8 mouse cellular contexts compared by ENCODE assay signal in genomic region chr1:69686741-69687075, GRCm38 (mm10). TPM values are rescaled to one million over a fixed set of nuclear protein-coding genes. Genes with fewer than 3 reads are reported as not detected.
A peak's percentile ranks its signal among the peaks of the same experiment; 100 is the strongest.
DNase-seq lines count a peak whose midpoint lies in the region; ATAC-seq and TF ChIP-seq lines count a peak whose summit lies in the region.

No protein-coding gene starts in this region.

- 0% methylated on average over 6 of the region's 6 CpGs for WGBS in lung, adult 2 months
- WGBS in intestine, postnatal 0 days = under 1% methylated on average over 6 of the region's 6 CpGs
- WGBS in neural tube, embryonic 13.5 days = 0% methylated on average over 6 of the region's 6 CpGs

- H3K9ac ChIP-seq in intestine, postnatal 0 days (ENCODE audit: low read depth, low read length) = peak overlapping the region; percentile 58
- peak overlapping the region; percentile 81 for H3K9ac ChIP-seq in neural tube, embryonic 13.5 days

- H3K4me2 ChIP-seq in intestine, postnatal 0 days (replicated peaks; ENCODE audit: low read depth) = peak overlapping the region; percentile 81
- peak overlapping the region; percentile 76 for H3K4me2 ChIP-seq in neural tube, embryonic 13.5 days

- no peaks in the 10 kb centered on the region for H3K36me3 ChIP-seq in intestine, postnatal 0 days (ENCODE audit: control insufficient read depth, insufficient read depth)
- no peaks in the 10 kb centered on the region for H3K36me3 ChIP-seq in neural tube, embryonic 13.5 days

- no peaks in the 10 kb centered on the region for H3K9me3 ChIP-seq in intestine, postnatal 0 days (ENCODE audit: control insufficient read depth)
- H3K9me3 ChIP-seq in neural tube, embryonic 13.5 days = no peaks in the 10 kb centered on the region

- 0 out of 2 replicates have a peak, but pooled peaks have one; percentile 5 for ATAC-seq in intestine, postnatal 0 days
- peak; percentile 21 for ATAC-seq in neural tube, embryonic 13.5 days (ENCODE audit: low read depth)

- peaks cover 2% of the 10 kb centered on the region for H3K4me1 ChIP-seq in lung, adult 2 months (ENCODE audit: control insufficient read depth, insufficient read depth, low read length)
- H3K4me1 ChIP-seq in embryonic fibroblast, embryonic 13.5 days (ENCODE audit: control insufficient read depth, insufficient read depth, low read length) = peaks cover 5% of the 10 kb centered on the region
- H3K4me1 ChIP-seq in intestine, postnatal 0 days (replicated peaks; ENCODE audit: control insufficient read depth, insufficient read depth, low read length) = no peaks in the 10 kb centered on the region
- peaks cover 31% of the 10 kb centered on the region for H3K4me1 ChIP-seq in neural tube, embryonic 13.5 days (replicated peaks)

- peak overlapping the region; percentile 96 for H3K27ac ChIP-seq in embryonic fibroblast, embryonic 13.5 days (ENCODE audit: insufficient read depth, low read length)
- peak overlapping the region; percentile 74 for H3K27ac ChIP-seq in intestine, postnatal 0 days (ENCODE audit: low read depth, low read length)
- peak overlapping the region; percentile 90 for H3K27ac ChIP-seq in neural tube, embryonic 13.5 days (replicated peaks)

- DNase-seq in lung, adult 2 months = no peak
- no peak for DNase-seq in lung, postnatal 25 days (ENCODE audit: low spot score)
- DNase-seq in urinary bladder, postnatal 25 days (ENCODE audit: low spot score) = no peak
- no peak for DNase-seq in thymus, postnatal 0 days (ENCODE audit: low spot score)
- DNase-seq in kidney, postnatal 36 days = no peak

- TF ChIP-seq POLR2A in lung, adult 2 months (IDR thresholded peaks at IDR 0.05; ENCODE audit: borderline replicate concordance, extremely low read depth, low read depth, low read length) = no peak
- TF ChIP-seq POLR2A in embryonic fibroblast, embryonic 13.5 days (IDR thresholded peaks at IDR 0.05; ENCODE audit: low read depth, low read length) = no peak

- no peaks in the 10 kb centered on the region for H3K27me3 ChIP-seq in intestine, postnatal 0 days (replicated peaks; ENCODE audit: control insufficient read depth, insufficient read depth, low read length)
- H3K27me3 ChIP-seq in neural tube, embryonic 13.5 days = no peaks in the 10 kb centered on the region

- no peak for TF ChIP-seq CTCF in lung, adult 2 months (IDR thresholded peaks at IDR 0.05; ENCODE audit: insufficient read depth, low read length)
- no peak for TF ChIP-seq CTCF in embryonic fibroblast, embryonic 13.5 days (IDR thresholded peaks at IDR 0.05; ENCODE audit: borderline replicate concordance, insufficient read depth, low read length)
- no peak for TF ChIP-seq CTCF in intestine, postnatal 0 days (IDR thresholded peaks at IDR 0.05; ENCODE audit: low read depth)

- H3K4me3 ChIP-seq in lung, adult 2 months (replicated peaks; ENCODE audit: extremely low read depth, low read depth, low read length) = peak overlapping the region; percentile 73
- H3K4me3 ChIP-seq in embryonic fibroblast, embryonic 13.5 days (ENCODE audit: insufficient read depth, low read length) = peak overlapping the region; percentile 99
- peak overlapping the region; percentile 86 for H3K4me3 ChIP-seq in intestine, postnatal 0 days (ENCODE audit: low read depth, low read length)
- peak overlapping the region; percentile 76 for H3K4me3 ChIP-seq in neural tube, embryonic 13.5 days

RNA-seq across cellular contexts. Expression of gene Ikzf2, which starts 0.3 kb away (rescaled TPM):
- polyA plus RNA-seq in lung, adult 2 months (2012; rRNA removed) = 0.80 and 1.5 TPM in 2 replicates
- 11.1 and 13.0 TPM in 2 replicates for polyA plus RNA-seq in embryonic fibroblast, embryonic 13.5 days (2011; ENCODE audit: insufficient read length, low read depth, missing spikeins)
- polyA plus RNA-seq in intestine, postnatal 0 days (2015; fragmentation: Nextera tagmentation; extraction: Ambion mirVana) = 1.0 TPM in 2 replicates
- 4.4 and 5.0 TPM in 2 replicates for polyA plus RNA-seq in neural tube, embryonic 13.5 days (2015; fragmentation: Nextera tagmentation; extraction: Ambion mirVana)
- polyA plus RNA-seq in thymus, postnatal 0 days (2015; fragmentation: Nextera tagmentation; extraction: Ambion mirVana) = 17.2 and 29.9 TPM in 2 replicates
